Mouse (Mus musculus): ENCODE measurements around the gene Ppip5k1. TPM values are rescaled to one million over a fixed set of nuclear protein-coding genes. Genes with fewer than 3 reads are reported as not detected.

The Ppip5k1 gene
- polyA plus RNA-seq, 1 experiment from 2014 or later = 10.2 TPM

GRCm38 (mm10) chr2:121357494-121357893 is 2.3 kb upstream of the Ppip5k1 start, which contains the start of gene Ckmt1:
Ckmt1 (plus strand) TSS chr2:121357714.
- H3K4me3 ChIP-seq = peak within 1 kb of the TSS; percentile 28
- H3K4me1 ChIP-seq = peaks cover 16% of the 10 kb centered on the region
- H3K36me3 ChIP-seq = no peaks in the 10 kb centered on the region
- H3K27me3 ChIP-seq = peaks cover 20% of the 10 kb centered on the region
- 59% methylated on average over 5 of the region's 5 CpGs for WGBS
- ATAC-seq (ENCODE audit: insufficient number of reproducible peaks, low FRiP score, low TSS enrichment, low read depth) = no peak
- H3K27ac ChIP-seq = no peak within 1 kb of the TSS
- no peaks in the 10 kb centered on the region for H3K9me3 ChIP-seq
- H3K4me2 ChIP-seq = peak within 1 kb of the TSS; percentile 38
- no peak within 1 kb of the TSS for H3K9ac ChIP-seq

DNA sequence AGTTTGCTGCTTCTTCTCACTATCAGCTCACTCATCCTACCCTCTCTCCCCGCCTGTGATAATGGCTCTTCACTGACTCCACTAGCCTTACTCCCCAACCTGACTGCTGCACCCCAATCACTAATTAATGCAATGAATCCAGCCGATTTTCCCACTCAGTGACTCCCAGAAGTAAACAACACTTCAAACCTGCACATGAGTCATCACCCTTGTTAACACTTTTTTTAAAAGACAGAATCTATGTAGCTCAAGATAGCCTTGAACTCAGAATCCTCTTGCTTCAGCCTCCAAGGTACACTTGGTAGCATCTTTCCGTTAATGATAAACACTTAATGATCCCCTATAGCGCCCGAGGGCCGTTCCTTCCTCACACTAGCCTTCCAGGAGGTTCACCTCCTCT is 818 bp downstream of the Ppip5k1 start:
- peak overlapping the region; percentile 89 for H3K4me2 ChIP-seq
- peaks cover 16% of the 10 kb centered on the region for H3K4me1 ChIP-seq
- H3K4me3 ChIP-seq = peak overlapping the region; percentile 64
- no peak for ATAC-seq (ENCODE audit: insufficient number of reproducible peaks, low FRiP score, low TSS enrichment, low read depth)
- peak overlapping the region; percentile 53 for H3K9ac ChIP-seq
- H3K27ac ChIP-seq = no peak overlapping the region
- H3K27me3 ChIP-seq = peaks cover 18% of the 10 kb centered on the region
- H3K36me3 ChIP-seq = no peaks in the 10 kb centered on the region
- whole genome bisulfite sequencing = 4% methylated on average over 6 of the region's 6 CpGs
- H3K9me3 ChIP-seq = no peaks in the 10 kb centered on the region

GRCm38 (mm10) chr2:121353156-121353555 is 2.0 kb downstream of the Ppip5k1 start:
- no peak for ATAC-seq (ENCODE audit: insufficient number of reproducible peaks, low FRiP score, low TSS enrichment, low read depth)
- H3K4me2 ChIP-seq = no peak overlapping the region
- H3K9me3 ChIP-seq = no peaks in the 10 kb centered on the region
- H3K27ac ChIP-seq = no peak overlapping the region
- peaks cover 8% of the 10 kb centered on the region for H3K27me3 ChIP-seq
- no peak overlapping the region for H3K9ac ChIP-seq
- 70% methylated on average over 8 of the region's 8 CpGs for WGBS
- no peak overlapping the region for H3K4me3 ChIP-seq
- H3K36me3 ChIP-seq = 0 out of 2 replicates have a peak, but pooled peaks cover 4% of the 10 kb centered on the region
- peaks cover 8% of the 10 kb centered on the region for H3K4me1 ChIP-seq

GRCm38 (mm10) chr2:121339057-121339456 is 16.1 kb downstream of the Ppip5k1 start:
- Histone ChIP-seq H3K4me2 (no peak overlapping the region), H3K36me3 (peaks cover 3% of the 10 kb centered on the region; the same call in 1 of the 2 replicates), H3K9me3 (no peaks in the 10 kb centered on the region), H3K27me3 (no peaks in the 10 kb centered on the region), H3K4me3 (no peak overlapping the region), H3K27ac (no peak overlapping the region), H3K9ac (no peak overlapping the region), H3K4me1 (no peaks in the 10 kb centered on the region)
- ATAC-seq (ENCODE audit: insufficient number of reproducible peaks, low FRiP score, low TSS enrichment, low read depth) = no peak

DNA sequence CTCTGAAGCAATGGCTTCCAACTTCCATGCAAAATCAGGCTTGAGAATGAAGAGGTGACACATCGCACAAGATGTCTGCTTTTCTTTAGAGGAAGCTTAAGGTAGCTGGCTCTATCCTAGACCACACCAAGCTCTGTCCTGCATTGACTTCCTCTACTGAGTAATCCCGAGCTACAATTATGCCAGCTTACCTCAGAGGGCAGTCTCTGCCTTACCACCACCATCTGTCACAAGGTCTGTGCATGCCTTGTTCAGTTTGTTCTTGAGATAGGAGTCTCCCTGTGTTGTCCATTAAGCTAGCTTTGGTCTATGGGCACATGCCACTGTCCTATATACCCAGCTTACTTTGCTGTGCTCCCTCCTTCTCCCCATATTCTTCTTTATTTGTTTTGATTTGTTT is 25.7 kb downstream of the Ppip5k1 start:
- no peaks in the 10 kb centered on the region; the same call in 1 of the 2 replicates for H3K36me3 ChIP-seq
- H3K27me3 ChIP-seq = no peaks in the 10 kb centered on the region
- 85% methylated on average over 2 of the region's 2 CpGs for WGBS
- no peaks in the 10 kb centered on the region for H3K9me3 ChIP-seq
- no peaks in the 10 kb centered on the region for H3K4me1 ChIP-seq
- no peak overlapping the region for H3K4me2 ChIP-seq
- no peak for ATAC-seq (ENCODE audit: insufficient number of reproducible peaks, low FRiP score, low TSS enrichment, low read depth)
- H3K9ac ChIP-seq = no peak overlapping the region
- no peak overlapping the region for H3K27ac ChIP-seq
- H3K4me3 ChIP-seq = no peak overlapping the region

DNA sequence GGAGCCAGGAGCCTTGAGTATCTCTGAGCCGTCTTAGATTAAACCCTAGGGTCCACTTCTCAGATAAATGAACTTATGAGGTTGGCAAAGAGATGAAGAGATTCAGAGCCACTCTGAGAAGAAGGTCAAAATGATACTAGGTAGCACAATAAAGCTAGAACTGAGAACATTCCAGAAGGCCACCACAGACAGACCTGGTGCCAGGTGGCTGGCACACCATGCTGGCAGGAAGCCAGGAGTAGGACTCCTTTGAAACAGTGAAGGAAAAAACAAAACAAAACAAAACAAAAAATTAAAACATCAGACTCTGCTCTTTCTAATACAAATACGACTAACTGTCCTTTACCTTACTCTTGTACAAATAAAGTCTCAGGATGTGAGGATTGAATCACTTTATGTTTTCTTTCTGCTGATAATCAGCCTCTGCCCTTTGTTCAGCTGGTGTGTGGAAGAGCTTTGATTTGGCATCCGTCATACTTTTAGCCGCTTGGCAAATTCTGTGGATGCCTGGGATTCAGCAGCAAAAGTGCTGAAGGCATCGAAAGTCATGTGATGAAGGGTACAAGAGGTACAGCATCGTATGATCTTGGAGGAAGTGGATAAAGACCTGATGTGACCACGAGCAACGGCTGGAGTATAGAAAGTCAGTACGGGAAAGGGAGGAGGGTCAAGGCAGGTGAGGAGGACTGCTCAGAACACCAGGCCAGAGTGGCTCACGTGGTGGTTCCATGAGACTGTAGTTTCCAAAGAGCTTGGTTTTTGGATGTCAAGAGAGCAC is 31.3 kb downstream of the Ppip5k1 start:
- Histone ChIP-seq H3K4me1 (no peaks in the 10 kb centered on the region), H3K27ac (no peak overlapping the region), H3K9ac (no peak overlapping the region), H3K27me3 (no peaks in the 10 kb centered on the region), H3K4me3 (no peak overlapping the region), H3K36me3 (0 out of 2 replicates have a peak, but pooled peaks cover 4% of the 10 kb centered on the region), H3K4me2 (no peak overlapping the region), H3K9me3 (no peaks in the 10 kb centered on the region)
- WGBS = 84% methylated on average over 10 of the region's 10 CpGs
- no peak for ATAC-seq (ENCODE audit: insufficient number of reproducible peaks, low FRiP score, low TSS enrichment, low read depth)

DNA sequence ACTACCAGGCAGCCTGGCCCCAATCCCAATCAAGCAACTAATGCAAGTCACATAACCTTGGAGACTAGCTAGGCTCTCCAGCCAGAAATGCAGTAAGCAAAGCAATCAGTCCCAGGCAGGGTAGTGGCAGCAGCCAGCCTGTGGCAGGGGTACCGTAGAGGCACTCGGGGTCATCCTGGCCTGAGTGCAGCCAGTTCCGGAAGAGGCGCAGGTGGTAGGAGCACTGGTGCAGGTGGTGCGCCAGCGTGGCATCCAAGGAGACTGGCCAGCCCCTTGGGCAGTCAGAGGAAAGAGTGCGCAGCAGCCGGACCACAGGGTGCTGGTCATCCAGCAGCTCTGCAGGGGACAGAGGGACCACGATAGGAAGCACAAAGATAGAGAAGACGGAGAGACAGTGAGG is 32.2 kb downstream of the Ppip5k1 start:
- Histone ChIP-seq H3K36me3 (0 out of 2 replicates have a peak, but pooled peaks cover 4% of the 10 kb centered on the region), H3K9me3 (no peaks in the 10 kb centered on the region), H3K4me1 (no peaks in the 10 kb centered on the region), H3K27me3 (no peaks in the 10 kb centered on the region), H3K4me3 (no peak overlapping the region), H3K27ac (no peak overlapping the region), H3K4me2 (no peak overlapping the region), H3K9ac (no peak overlapping the region)
- no peak for ATAC-seq (ENCODE audit: insufficient number of reproducible peaks, low FRiP score, low TSS enrichment, low read depth)
- 87% methylated on average over 10 of the region's 10 CpGs for WGBS

- WGBS = 74% methylated on average over 8 of the region's 8 CpGs
- H3K4me2 ChIP-seq = no peak overlapping the region
These were observed 38.9 kb downstream of the Ppip5k1 start for GRCm38 (mm10) chr2:121316278-121316677.

DNA sequence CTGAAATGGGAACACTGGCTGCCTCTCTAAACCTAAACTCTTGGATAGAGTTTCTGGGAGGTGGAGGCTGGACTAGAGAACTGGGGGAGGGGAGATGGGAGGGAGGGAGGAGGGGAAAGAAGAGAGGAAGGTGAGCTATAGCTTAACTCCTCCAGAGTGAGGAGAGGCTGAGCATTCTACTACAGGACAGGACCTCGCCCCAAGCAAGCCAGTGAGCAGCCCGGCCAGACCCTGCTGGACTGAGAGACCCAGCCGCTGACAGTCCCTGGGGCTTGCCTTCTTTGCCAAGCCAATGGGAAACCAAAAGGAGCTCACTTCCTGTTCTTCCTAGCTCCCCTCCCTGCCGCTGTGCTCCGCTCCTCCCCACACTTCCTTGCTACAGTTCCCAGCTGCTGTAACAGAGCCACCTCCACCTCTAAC is 46.2 kb downstream of the Ppip5k1 start:
- Histone ChIP-seq H3K4me1 (0 out of 2 replicates have a peak, but pooled peaks cover 7% of the 10 kb centered on the region), H3K27ac (no peak overlapping the region), H3K27me3 (peaks cover 8% of the 10 kb centered on the region; the same call in 1 of the 2 replicates), H3K36me3 (peaks cover 16% of the 10 kb centered on the region; the same call in 1 of the 2 replicates), H3K9me3 (no peaks in the 10 kb centered on the region), H3K4me3 (0 out of 2 replicates have a peak overlapping the region, but pooled peaks have one; percentile 7), H3K4me2 (peak overlapping the region; percentile 30), H3K9ac (no peak overlapping the region)
- ATAC-seq (ENCODE audit: insufficient number of reproducible peaks, low FRiP score, low TSS enrichment, low read depth) = no peak
- WGBS = 13% methylated on average over 5 of the region's 5 CpGs

More at GRCm38 (mm10) chr2:121316278-121316677, 38.9 kb downstream of the Ppip5k1 start:
- no peaks in the 10 kb centered on the region for H3K9me3 ChIP-seq
- no peak for ATAC-seq (ENCODE audit: insufficient number of reproducible peaks, low FRiP score, low TSS enrichment, low read depth)
- H3K4me1 ChIP-seq = no peaks in the 10 kb centered on the region
- H3K36me3 ChIP-seq = 0 out of 2 replicates have a peak, but pooled peaks cover 2% of the 10 kb centered on the region
- no peak overlapping the region for H3K9ac ChIP-seq
- no peak overlapping the region for H3K4me3 ChIP-seq
- H3K27ac ChIP-seq = no peak overlapping the region
- H3K27me3 ChIP-seq = no peaks in the 10 kb centered on the region

- Histone ChIP-seq H3K9me3 (no peaks in the 10 kb centered on the region), H3K27me3 (peaks cover 60% of the 10 kb centered on the region), H3K27ac (no peak overlapping the region), H3K36me3 (peaks cover 20% of the 10 kb centered on the region; the same call in 1 of the 2 replicates), H3K4me1 (peaks cover 26% of the 10 kb centered on the region), H3K4me3 (no peak overlapping the region), H3K9ac (no peak overlapping the region), H3K4me2 (no peak overlapping the region)
- ATAC-seq (ENCODE audit: insufficient number of reproducible peaks, low FRiP score, low TSS enrichment, low read depth) = no peak
- WGBS = 65% methylated on average over 10 of the region's 10 CpGs
These were observed 55.2 kb downstream of the Ppip5k1 start for GRCm38 (mm10) chr2:121300036-121300435.

DNA sequence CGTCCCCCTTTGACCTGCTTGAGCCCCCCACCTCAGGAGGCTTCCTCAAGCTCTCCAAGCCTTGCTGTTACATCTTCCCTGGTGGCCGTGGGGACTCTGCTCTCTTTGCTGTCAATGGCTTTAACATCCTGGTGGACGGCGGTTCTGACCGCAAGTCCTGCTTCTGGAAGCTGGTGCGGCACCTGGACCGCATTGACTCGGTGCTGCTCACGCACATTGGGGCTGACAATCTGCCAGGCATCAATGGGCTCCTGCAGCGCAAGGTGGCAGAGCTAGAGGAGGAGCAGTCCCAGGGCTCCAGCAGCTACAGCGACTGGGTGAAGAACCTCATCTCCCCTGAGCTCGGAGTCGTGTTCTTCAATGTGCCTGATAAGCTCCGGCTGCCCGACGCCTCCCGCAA is 55.7 kb downstream of the Ppip5k1 start:
- no peak for ATAC-seq (ENCODE audit: insufficient number of reproducible peaks, low FRiP score, low TSS enrichment, low read depth)
- 88% methylated on average over 17 of the region's 17 CpGs for WGBS
- no peak overlapping the region for H3K9ac ChIP-seq
- no peak overlapping the region for H3K4me3 ChIP-seq
- peaks cover 56% of the 10 kb centered on the region for H3K27me3 ChIP-seq
- no peaks in the 10 kb centered on the region for H3K9me3 ChIP-seq
- peaks cover 19% of the 10 kb centered on the region; the same call in 1 of the 2 replicates for H3K36me3 ChIP-seq
- no peak overlapping the region for H3K27ac ChIP-seq
- H3K4me2 ChIP-seq = no peak overlapping the region
- peaks cover 32% of the 10 kb centered on the region for H3K4me1 ChIP-seq

- Histone ChIP-seq H3K27me3 (peaks cover 56% of the 10 kb centered on the region), H3K4me3 (no peak overlapping the region), H3K4me2 (peak overlapping the region; percentile 19; the same call in 1 of the 2 replicates), H3K36me3 (peaks cover 14% of the 10 kb centered on the region; the same call in 1 of the 2 replicates), H3K9me3 (no peaks in the 10 kb centered on the region), H3K9ac (no peak overlapping the region), H3K27ac (no peak overlapping the region), H3K4me1 (peaks cover 41% of the 10 kb centered on the region)
- no peak for ATAC-seq (ENCODE audit: insufficient number of reproducible peaks, low FRiP score, low TSS enrichment, low read depth)
- WGBS = 5% methylated on average over 8 of the region's 8 CpGs
These were observed 57.1 kb downstream of the Ppip5k1 start for GRCm38 (mm10) chr2:121298131-121298530.

Data from limb, embryonic 15.5 days (tissue).